Mouse (Mus musculus) embryonic facial prominence, embryonic 12.5 days (tissue): ENCODE measurements around the gene Pik3r1. TPM values are rescaled to one million over a fixed set of nuclear protein-coding genes. Genes with fewer than 3 reads are reported as not detected.

ENCODE experiments used
- ATAC-seq: fragments of 200-750 bp; cut with Nextera tagmentation; 2 replicates; pipeline ENCODE4 v1.8.0; 2017; ENCODE audit not compliant: insufficient number of reproducible peaks, insufficient read depth, low FRiP score, low TSS enrichment
- H3K27ac ChIP-seq: fragments of 300-500 bp; sonication (generic); 2 replicates; pipeline ENCODE4 v1.5.1; 2016; ENCODE audit warnings: mild to moderate bottlenecking
- H3K27me3 ChIP-seq: fragments of 300-500 bp; sonication (generic); 2 replicates; pipeline ENCODE4 v1.6.1; 2016; ENCODE audit warnings: mild to moderate bottlenecking, moderate library complexity
- H3K36me3 ChIP-seq: fragments of 300-500 bp; sonication (generic); 2 replicates; pipeline ENCODE4 v1.6.1; 2016; ENCODE audit warnings: mild to moderate bottlenecking
- H3K4me1 ChIP-seq: fragments of 300-500 bp; sonication (generic); 2 replicates; pipeline ENCODE4 v1.6.1; 2016
- H3K4me2 ChIP-seq: fragments of 300-500 bp; sonication (generic); replicated peaks from 2 replicates; pipeline ENCODE4 v1.6.1; 2016; ENCODE audit warnings: mild to moderate bottlenecking, moderate library complexity
- H3K4me3 ChIP-seq: fragments of 300-500 bp; sonication (generic); 2 replicates; pipeline ENCODE4 v1.5.1; 2016; ENCODE audit warnings: mild to moderate bottlenecking
- H3K9ac ChIP-seq: fragments of 300-500 bp; sonication (generic); 2 replicates; pipeline ENCODE4 v1.6.1; 2016; ENCODE audit warnings: mild to moderate bottlenecking, moderate library complexity
- H3K9me3 ChIP-seq: fragments of 300-500 bp; sonication (generic); 2 replicates; pipeline ENCODE4 v1.6.1; 2016; ENCODE audit warnings: mild to moderate bottlenecking, moderate library complexity
- WGBS: fragments of 180-500 bp; shearing (Covaris S2); methylation state at CpG from one replicate; pipeline ENCODE4 v1.1.7; 2016; 5-methylcytosine and 5-hydroxymethylcytosine counted together
- polyA plus RNA-seq: library from polyadenylated mRNA; unstranded; fragments of >200 nt; fragmentation: Nextera tagmentation; extraction: Ambion mirVana; gene quantifications from 2 replicates; pipeline ENCODE4 v1.2.1, GENCODE M21; 2016

The Pik3r1 gene
- polyA plus RNA-seq, 1 experiment from 2014 or later, result 36.1 TPM

- no peak overlapping the region for H3K9ac ChIP-seq
- no peak for ATAC-seq
- peaks cover 24% of the 10 kb centered on the region for H3K36me3 ChIP-seq
- no peak overlapping the region for H3K4me2 ChIP-seq
- no peak overlapping the region for H3K4me3 ChIP-seq
- no peaks in the 10 kb centered on the region for H3K27me3 ChIP-seq
- no peaks in the 10 kb centered on the region for H3K9me3 ChIP-seq
- 39% methylated on average over 5 of the region's 5 CpGs for WGBS
- H3K27ac ChIP-seq, result no peak overlapping the region
- H3K4me1 ChIP-seq, result peaks cover 36% of the 10 kb centered on the region
Observed at GRCm38 (mm10) chr13:101697461-101697860, 70.6 kb downstream of the Pik3r1 start.

GRCm38 (mm10) chr13:101696827-101697226, 71.2 kb downstream of the Pik3r1 start:
- no peaks in the 10 kb centered on the region for H3K9me3 ChIP-seq
- H3K4me3 ChIP-seq, result no peak overlapping the region
- no peak for ATAC-seq
- H3K27ac ChIP-seq, result no peak overlapping the region
- H3K9ac ChIP-seq, result no peak overlapping the region
- peaks cover 19% of the 10 kb centered on the region for H3K36me3 ChIP-seq
- peaks cover 36% of the 10 kb centered on the region for H3K4me1 ChIP-seq
- H3K4me2 ChIP-seq, result no peak overlapping the region
- H3K27me3 ChIP-seq, result no peaks in the 10 kb centered on the region
- 45% methylated on average over 7 of the region's 7 CpGs for WGBS

- Histone ChIP-seq H3K4me2 (no peak overlapping the region), H3K27ac (peak overlapping the region; percentile 65; the same call in 1 of the 2 replicates), H3K4me3 (no peak overlapping the region), H3K36me3 (peaks cover 14% of the 10 kb centered on the region), H3K9me3 (no peaks in the 10 kb centered on the region), H3K4me1 (peaks cover 36% of the 10 kb centered on the region), H3K9ac (no peak overlapping the region), H3K27me3 (no peaks in the 10 kb centered on the region)
- ATAC-seq, result no peak
- WGBS, result 33% methylated on average over 3 of the region's 3 CpGs
Observed at GRCm38 (mm10) chr13:101696316-101696715, 71.7 kb downstream of the Pik3r1 start.

GRCm38 (mm10) chr13:101695876-101696275, 72.1 kb downstream of the Pik3r1 start:
- no peak overlapping the region for H3K4me2 ChIP-seq
- no peak overlapping the region for H3K4me3 ChIP-seq
- WGBS, result 4% methylated on average over 7 of the region's 7 CpGs
- no peaks in the 10 kb centered on the region for H3K9me3 ChIP-seq
- H3K4me1 ChIP-seq, result peaks cover 41% of the 10 kb centered on the region
- no peaks in the 10 kb centered on the region for H3K27me3 ChIP-seq
- H3K36me3 ChIP-seq, result 0 out of 2 replicates have a peak, but pooled peaks cover 10% of the 10 kb centered on the region
- H3K27ac ChIP-seq, result 0 out of 2 replicates have a peak overlapping the region, but pooled peaks have one; percentile 65
- ATAC-seq, result no peak
- no peak overlapping the region for H3K9ac ChIP-seq

- Histone ChIP-seq H3K9me3 (no peaks in the 10 kb centered on the region), H3K9ac (peak overlapping the region; percentile 62), H3K4me1 (peaks cover 42% of the 10 kb centered on the region), H3K36me3 (0 out of 2 replicates have a peak, but pooled peaks cover 4% of the 10 kb centered on the region), H3K4me3 (peak overlapping the region; percentile 56), H3K27ac (peak overlapping the region; percentile 76), H3K27me3 (no peaks in the 10 kb centered on the region), H3K4me2 (peak overlapping the region; percentile 87)
- ATAC-seq, result peak; percentile 42; the same call in 1 of the 2 replicates
- 1% methylated on average over 47 of the region's 48 CpGs for WGBS
Observed at GRCm38 (mm10) chr13:101694496-101695251, 73.3 kb downstream of the Pik3r1 start.

- Histone ChIP-seq H3K27me3 (no peaks in the 10 kb centered on the region), H3K27ac (peak overlapping the region; percentile 76), H3K4me2 (peak overlapping the region; percentile 87), H3K9me3 (no peaks in the 10 kb centered on the region), H3K4me3 (peak overlapping the region; percentile 56), H3K4me1 (peaks cover 39% of the 10 kb centered on the region), H3K36me3 (0 out of 2 replicates have a peak, but pooled peaks cover 8% of the 10 kb centered on the region), H3K9ac (peak overlapping the region; percentile 62)
- peak; percentile 64; the same call in 1 of the 2 replicates for ATAC-seq
- 0% methylated on average over 12 of the region's 12 CpGs for WGBS
Observed at GRCm38 (mm10) chr13:101693967-101694495, 74.0 kb downstream of the Pik3r1 start.

- ATAC-seq, result no peak
- peak overlapping the region; percentile 87 for H3K4me2 ChIP-seq
- no peak overlapping the region for H3K9ac ChIP-seq
- H3K9me3 ChIP-seq, result no peaks in the 10 kb centered on the region
- WGBS, result 53% methylated on average over 7 of the region's 7 CpGs
- peaks cover 14% of the 10 kb centered on the region; the same call in 1 of the 2 replicates for H3K36me3 ChIP-seq
- H3K4me1 ChIP-seq, result peaks cover 37% of the 10 kb centered on the region
- peak overlapping the region; percentile 56 for H3K4me3 ChIP-seq
- H3K27me3 ChIP-seq, result no peaks in the 10 kb centered on the region
- no peak overlapping the region for H3K27ac ChIP-seq
Observed at GRCm38 (mm10) chr13:101692866-101693691, 74.9 kb downstream of the Pik3r1 start.

- Histone ChIP-seq H3K4me2 (peak overlapping the region; percentile 87), H3K9ac (no peak overlapping the region), H3K4me1 (peaks cover 29% of the 10 kb centered on the region), H3K27me3 (no peaks in the 10 kb centered on the region), H3K36me3 (peaks cover 22% of the 10 kb centered on the region), H3K4me3 (peak overlapping the region; percentile 23), H3K9me3 (no peaks in the 10 kb centered on the region), H3K27ac (peak overlapping the region; percentile 17; the same call in 1 of the 2 replicates)
- no peak for ATAC-seq
- 34% methylated on average over 17 of the region's 17 CpGs for WGBS
Observed at GRCm38 (mm10) chr13:101692239-101692784, 75.7 kb downstream of the Pik3r1 start.

- no peaks in the 10 kb centered on the region for H3K27me3 ChIP-seq
- H3K9ac ChIP-seq, result no peak overlapping the region
- peaks cover 28% of the 10 kb centered on the region for H3K36me3 ChIP-seq
- WGBS, result 58% methylated on average over 6 of the region's 6 CpGs
- 0 out of 2 replicates have a peak overlapping the region, but pooled peaks have one; percentile 0 for H3K27ac ChIP-seq
- no peak overlapping the region for H3K4me3 ChIP-seq
- peaks cover 28% of the 10 kb centered on the region for H3K4me1 ChIP-seq
- peak overlapping the region; percentile 22 for H3K4me2 ChIP-seq
- no peaks in the 10 kb centered on the region for H3K9me3 ChIP-seq
- no peak for ATAC-seq
Observed at GRCm38 (mm10) chr13:101691669-101692068, 76.3 kb downstream of the Pik3r1 start.

GRCm38 (mm10) chr13:101690911-101691655, 76.9 kb downstream of the Pik3r1 start:
- no peak for ATAC-seq
- Histone ChIP-seq H3K4me2 (peak overlapping the region; percentile 22), H3K27ac (0 out of 2 replicates have a peak overlapping the region, but pooled peaks have one; percentile 0)

More at GRCm38 (mm10) chr13:101690911-101691655, 76.9 kb downstream of the Pik3r1 start:
- H3K27me3 ChIP-seq, result no peaks in the 10 kb centered on the region
- peaks cover 34% of the 10 kb centered on the region for H3K36me3 ChIP-seq
- no peak overlapping the region for H3K9ac ChIP-seq
- 54% methylated on average over 10 of the region's 10 CpGs for WGBS
- H3K4me3 ChIP-seq, result 0 out of 2 replicates have a peak overlapping the region, but pooled peaks have one; percentile 5
- H3K4me1 ChIP-seq, result peaks cover 25% of the 10 kb centered on the region
- H3K9me3 ChIP-seq, result no peaks in the 10 kb centered on the region
